Mouse (Mus musculus): ENCODE data around the gene Gpr183. TPM values are rescaled to one million over a fixed set of nuclear protein-coding genes. Genes with fewer than 3 reads are reported as not detected.

The Gpr183 gene
- polyA plus RNA-seq, 1 experiment from 2014 or later = 1.6 TPM

DNA sequence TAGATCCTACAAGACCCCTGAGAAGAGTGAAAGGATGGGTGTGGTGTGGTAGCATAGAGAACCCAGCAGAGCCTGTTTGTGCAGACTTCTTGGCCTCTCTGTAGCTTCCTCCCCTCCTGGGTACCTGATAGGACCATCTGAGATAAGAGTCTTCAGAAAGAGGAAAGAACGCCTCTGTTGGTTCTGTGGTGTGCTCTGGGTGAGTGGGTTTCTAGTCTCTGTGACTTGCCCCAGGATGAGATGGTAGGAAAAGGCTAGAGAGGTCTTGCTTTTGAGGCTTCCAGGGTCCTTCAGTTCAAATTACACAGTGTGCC lies 30.5 kb upstream of the Gpr183 start:
- WGBS = 96% methylated on average over 1 of the region's 1 CpGs
- no peaks in the 10 kb centered on the region for H3K4me1 ChIP-seq (replicated peaks)
- H3K9ac ChIP-seq = no peak overlapping the region
- no peaks in the 10 kb centered on the region for H3K9me3 ChIP-seq
- H3K36me3 ChIP-seq = peaks cover 28% of the 10 kb centered on the region
- no peak overlapping the region for H3K4me3 ChIP-seq
- H3K27ac ChIP-seq (replicated peaks) = no peak overlapping the region
- H3K27me3 ChIP-seq = no peaks in the 10 kb centered on the region
- ATAC-seq (ENCODE audit: low read depth) = no peak
- no peak overlapping the region for H3K4me2 ChIP-seq

DNA sequence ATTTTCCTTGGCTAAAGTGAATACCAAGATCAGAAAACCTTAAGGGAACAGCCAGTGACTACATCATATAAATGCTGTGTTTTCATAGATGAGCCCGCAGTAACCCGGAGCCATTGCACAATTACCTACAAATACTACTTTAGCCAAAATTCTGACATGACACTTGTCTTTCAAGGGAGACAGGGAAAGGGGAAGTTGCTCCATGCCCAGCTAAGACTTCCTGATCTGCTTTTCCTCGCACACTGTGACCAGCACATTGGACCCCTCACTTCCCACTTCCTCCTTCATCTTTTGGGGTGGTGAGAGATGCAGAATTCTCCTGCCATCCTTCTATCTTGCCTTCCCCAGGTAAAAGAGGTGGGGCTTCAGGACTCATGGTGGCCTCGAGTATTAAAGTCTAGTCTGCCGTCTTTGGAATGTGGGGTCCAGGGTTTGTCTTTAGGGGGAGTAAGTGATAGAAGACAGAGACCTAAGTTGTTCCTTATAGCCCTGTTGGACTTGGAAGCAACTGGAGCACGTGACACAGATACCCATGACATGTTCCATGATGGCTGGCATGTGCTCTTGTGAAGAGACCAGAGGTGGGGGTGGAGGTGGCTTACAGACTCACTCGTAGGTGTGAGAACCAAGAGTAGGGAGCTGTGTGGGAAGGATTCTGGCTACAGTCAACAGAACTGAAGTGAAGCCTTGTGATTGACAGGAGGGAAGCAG lies 30.0 kb upstream of the Gpr183 start:
- ATAC-seq (ENCODE audit: low read depth) = no peak
- whole genome bisulfite sequencing = 95% methylated on average over 7 of the region's 7 CpGs
- H3K4me1 ChIP-seq (replicated peaks) = no peaks in the 10 kb centered on the region

DNA sequence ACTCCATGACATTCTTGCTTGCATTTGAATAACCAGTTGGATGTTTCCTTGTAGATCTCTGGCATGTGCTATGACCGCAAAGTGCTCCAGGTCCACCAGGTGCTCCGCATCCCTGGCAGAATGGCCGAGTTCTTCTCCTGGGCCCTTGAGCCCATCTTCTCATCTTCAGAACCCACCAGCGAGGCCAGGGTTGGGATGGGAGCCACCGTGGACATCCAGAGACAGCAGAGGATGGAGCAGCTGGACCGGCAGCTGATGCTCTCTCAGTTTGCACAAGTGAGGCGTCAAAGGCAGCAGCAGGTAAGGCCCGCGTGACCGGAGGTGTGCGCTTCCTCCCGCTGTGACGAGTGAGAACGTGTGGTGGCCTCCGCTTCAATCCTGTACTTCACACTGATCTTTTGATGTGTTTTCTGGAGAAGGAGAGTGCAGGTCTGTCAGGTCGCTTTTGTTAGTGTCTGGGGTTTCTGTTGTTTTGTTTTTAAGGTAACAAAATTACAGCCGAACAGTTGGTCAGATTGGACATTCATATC lies 29.2 kb upstream of the Gpr183 start:
- no peak overlapping the region for H3K4me3 ChIP-seq
- 95% methylated on average over 17 of the region's 17 CpGs for whole genome bisulfite sequencing
- H3K4me1 ChIP-seq (replicated peaks) = no peaks in the 10 kb centered on the region
- H3K36me3 ChIP-seq = peaks cover 28% of the 10 kb centered on the region
- no peak for ATAC-seq (ENCODE audit: low read depth)
- no peaks in the 10 kb centered on the region for H3K9me3 ChIP-seq
- H3K9ac ChIP-seq = no peak overlapping the region
- no peaks in the 10 kb centered on the region for H3K27me3 ChIP-seq
- H3K4me2 ChIP-seq = no peak overlapping the region
- no peak overlapping the region for H3K27ac ChIP-seq (replicated peaks)

More for the DNA sequence above, 30.0 kb upstream of the Gpr183 start:
- Histone ChIP-seq H3K36me3 (peaks cover 28% of the 10 kb centered on the region), H3K4me3 (no peak overlapping the region), H3K27ac (replicated peaks) (no peak overlapping the region), H3K9me3 (no peaks in the 10 kb centered on the region), H3K27me3 (no peaks in the 10 kb centered on the region), H3K9ac (no peak overlapping the region), H3K4me2 (no peak overlapping the region)

DNA sequence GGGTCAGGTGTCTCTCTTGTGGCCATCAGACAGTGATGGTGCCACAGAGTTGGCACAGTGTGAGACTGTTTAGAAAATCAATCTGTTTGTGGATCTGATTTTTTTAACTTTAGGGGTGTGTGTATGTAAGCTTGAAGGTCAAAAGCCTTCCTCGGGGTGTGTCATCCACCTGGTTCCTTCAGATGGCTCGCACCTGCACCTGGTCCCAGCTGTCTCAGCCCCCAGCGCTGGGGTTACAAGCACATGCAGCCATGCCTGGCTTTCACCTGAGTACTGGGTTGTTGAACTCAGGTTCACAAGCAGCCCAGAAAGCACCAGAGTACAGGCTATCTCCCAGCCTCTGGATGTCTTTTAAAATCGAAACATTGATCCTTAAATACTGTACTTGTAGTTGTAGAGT lies 28.6 kb upstream of the Gpr183 start:
- Histone ChIP-seq H3K4me3 (no peak overlapping the region), H3K27me3 (no peaks in the 10 kb centered on the region), H3K9me3 (no peaks in the 10 kb centered on the region), H3K36me3 (peaks cover 28% of the 10 kb centered on the region), H3K4me2 (no peak overlapping the region), H3K4me1 (replicated peaks) (no peaks in the 10 kb centered on the region), H3K9ac (no peak overlapping the region), H3K27ac (replicated peaks) (no peak overlapping the region)
- no peak for ATAC-seq (ENCODE audit: low read depth)
- WGBS = 95% methylated on average over 4 of the region's 4 CpGs

DNA sequence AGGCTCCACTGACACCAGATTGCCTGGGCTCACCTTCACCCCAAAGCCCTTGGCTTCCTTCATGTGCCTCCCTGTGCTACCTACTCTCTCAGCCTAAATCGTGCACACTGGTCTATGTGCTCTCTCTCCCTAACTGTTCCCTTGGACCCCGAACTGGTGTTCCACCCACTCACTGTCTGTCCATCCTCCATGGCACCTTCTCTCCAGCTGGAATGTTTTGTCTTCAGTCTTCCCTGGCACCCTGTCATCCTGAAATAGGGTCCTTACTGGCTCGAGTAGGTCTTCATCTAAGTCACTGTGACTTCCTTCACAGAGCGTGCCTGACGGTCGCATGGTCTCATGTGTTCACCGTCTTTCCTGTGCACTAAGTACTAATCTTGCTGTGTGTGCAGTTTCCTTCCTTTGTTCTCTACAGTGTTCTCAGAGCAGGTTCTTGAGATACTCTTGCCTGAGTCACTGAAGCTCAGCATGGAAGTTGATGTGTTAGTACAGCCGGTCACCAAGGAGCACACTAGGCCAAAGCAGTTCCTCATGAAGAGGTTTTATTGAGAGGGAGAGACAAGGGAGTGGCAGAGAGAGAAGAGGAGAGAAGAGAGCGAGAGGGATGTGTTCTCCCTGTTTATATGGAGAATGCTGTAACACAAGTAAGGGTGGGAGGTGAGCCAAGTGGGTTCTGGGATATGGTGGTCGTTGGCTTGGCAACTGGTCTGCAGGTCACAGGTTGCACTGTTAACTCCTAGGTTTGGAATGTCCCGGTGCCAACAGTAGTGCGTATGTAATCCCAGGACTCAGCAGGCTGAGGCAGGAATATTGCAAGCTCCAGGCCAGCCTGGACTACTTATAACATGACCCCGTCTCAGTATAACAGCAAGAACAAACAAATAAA lies 27.6 kb upstream of the Gpr183 start:
- Histone ChIP-seq H3K27ac (replicated peaks) (no peak overlapping the region), H3K4me2 (no peak overlapping the region), H3K36me3 (peaks cover 28% of the 10 kb centered on the region), H3K27me3 (no peaks in the 10 kb centered on the region), H3K4me3 (no peak overlapping the region), H3K9ac (no peak overlapping the region), H3K4me1 (replicated peaks) (no peaks in the 10 kb centered on the region), H3K9me3 (no peaks in the 10 kb centered on the region)
- WGBS = 93% methylated on average over 13 of the region's 13 CpGs
- ATAC-seq (ENCODE audit: low read depth) = no peak

DNA sequence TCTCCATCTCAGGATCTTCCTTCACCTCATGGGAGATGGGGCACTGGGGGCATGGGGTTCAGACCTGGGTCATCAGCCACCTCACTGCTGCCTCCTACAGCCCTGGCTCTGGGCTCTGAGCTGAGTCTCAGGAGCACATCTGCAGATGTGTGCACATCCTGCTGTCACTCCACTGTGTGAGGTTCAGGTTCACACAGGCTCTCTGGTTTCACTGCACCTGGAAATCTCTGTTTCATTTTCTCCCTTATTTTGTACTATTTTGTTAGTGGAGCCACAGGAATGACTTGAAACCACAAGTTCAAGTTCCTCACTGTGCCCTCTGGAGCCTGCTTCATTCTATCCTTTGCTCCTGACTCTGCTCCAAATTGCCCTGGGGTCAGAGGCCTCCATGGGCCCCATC lies 26.9 kb upstream of the Gpr183 start:
- no peak overlapping the region for H3K4me3 ChIP-seq
- H3K4me2 ChIP-seq = no peak overlapping the region
- no peaks in the 10 kb centered on the region for H3K9me3 ChIP-seq
- H3K27me3 ChIP-seq = no peaks in the 10 kb centered on the region
- no peaks in the 10 kb centered on the region for H3K4me1 ChIP-seq (replicated peaks)
- H3K9ac ChIP-seq = no peak overlapping the region
- H3K27ac ChIP-seq (replicated peaks) = no peak overlapping the region
- no peak for ATAC-seq (ENCODE audit: low read depth)
- peaks cover 28% of the 10 kb centered on the region for H3K36me3 ChIP-seq

DNA sequence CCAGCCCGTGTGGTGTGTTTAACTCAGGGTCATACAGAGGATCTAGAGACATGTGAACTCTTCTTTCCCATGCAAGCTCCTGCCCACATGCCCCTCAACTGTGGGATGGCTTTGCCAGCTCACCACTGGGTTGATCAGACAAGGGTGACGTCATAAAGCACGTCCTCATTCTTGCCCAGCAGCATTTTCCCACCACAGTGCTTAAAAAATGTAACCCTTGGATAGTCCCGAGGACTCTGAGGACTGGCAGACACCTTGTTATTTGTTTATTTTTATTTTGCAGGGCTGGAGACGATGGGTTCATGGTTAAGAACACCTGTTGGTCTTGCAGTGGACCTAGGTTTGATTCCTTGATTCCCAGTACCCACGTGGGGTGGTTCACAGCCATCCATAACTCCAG lies 25.9 kb upstream of the Gpr183 start:
- H3K9ac ChIP-seq = no peak overlapping the region
- WGBS = 91% methylated on average over 6 of the region's 6 CpGs

DNA sequence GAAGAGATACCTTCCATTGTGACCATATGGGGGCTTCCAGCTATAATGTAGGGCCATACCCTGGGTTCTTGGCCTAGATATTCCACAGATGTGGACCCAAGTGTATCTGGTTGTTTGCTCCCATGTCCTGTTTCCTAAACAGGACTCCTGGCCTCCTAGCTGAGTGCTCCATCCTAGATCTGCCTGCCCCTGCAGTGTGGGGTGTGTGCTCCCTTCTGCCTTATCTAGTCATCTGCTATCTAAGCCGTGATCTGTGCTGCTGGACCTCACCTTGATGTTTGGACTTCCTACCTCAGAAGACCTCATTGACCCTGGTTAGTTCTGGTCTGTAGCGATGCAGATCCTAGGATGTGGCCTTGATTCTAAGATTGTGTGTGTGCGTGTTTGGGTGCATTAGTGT lies 24.9 kb upstream of the Gpr183 start:
- no peaks in the 10 kb centered on the region for H3K4me1 ChIP-seq (replicated peaks)
- H3K4me3 ChIP-seq = no peak overlapping the region
- peaks cover 9% of the 10 kb centered on the region for H3K36me3 ChIP-seq
- WGBS = 97% methylated on average over 3 of the region's 3 CpGs
- no peaks in the 10 kb centered on the region for H3K9me3 ChIP-seq
- no peak overlapping the region for H3K27ac ChIP-seq (replicated peaks)
- H3K27me3 ChIP-seq = no peaks in the 10 kb centered on the region
- no peak overlapping the region for H3K4me2 ChIP-seq
- no peak for ATAC-seq (ENCODE audit: low read depth)
- no peak overlapping the region for H3K9ac ChIP-seq

More for the DNA sequence above, 25.9 kb upstream of the Gpr183 start:
- ATAC-seq (ENCODE audit: low read depth) = no peak
- Histone ChIP-seq H3K27me3 (no peaks in the 10 kb centered on the region), H3K4me3 (no peak overlapping the region), H3K27ac (replicated peaks) (no peak overlapping the region), H3K9me3 (no peaks in the 10 kb centered on the region), H3K4me1 (replicated peaks) (no peaks in the 10 kb centered on the region), H3K36me3 (peaks cover 20% of the 10 kb centered on the region), H3K4me2 (no peak overlapping the region)

DNA sequence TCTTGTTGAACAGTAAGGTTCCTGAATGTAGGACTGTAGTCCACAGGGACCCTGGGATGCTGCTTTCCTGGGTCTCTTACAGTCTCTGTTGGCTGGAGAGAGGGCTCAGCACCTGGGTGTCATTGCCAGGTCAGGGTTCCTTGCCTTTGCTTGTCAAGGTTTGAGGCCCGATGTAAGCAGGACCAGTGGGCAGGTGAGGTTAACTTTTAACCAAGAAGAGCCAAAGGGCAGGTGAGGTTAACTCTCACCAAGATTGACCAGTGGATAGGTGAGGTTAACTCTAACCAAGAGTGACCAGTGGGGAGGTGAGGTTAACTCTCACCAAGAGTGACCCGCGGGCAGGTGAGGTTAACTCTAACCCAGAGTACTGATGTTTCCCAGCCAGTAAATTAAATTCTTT lies 24.3 kb upstream of the Gpr183 start:
- Histone ChIP-seq H3K4me3 (no peak overlapping the region), H3K9me3 (no peaks in the 10 kb centered on the region), H3K9ac (no peak overlapping the region), H3K36me3 (peaks cover 4% of the 10 kb centered on the region), H3K4me1 (replicated peaks) (no peaks in the 10 kb centered on the region; the same call in 1 of the 2 replicates), H3K27ac (replicated peaks) (no peak overlapping the region), H3K27me3 (no peaks in the 10 kb centered on the region), H3K4me2 (no peak overlapping the region)
- 98% methylated on average over 3 of the region's 3 CpGs for WGBS
- no peak for ATAC-seq (ENCODE audit: low read depth)

DNA sequence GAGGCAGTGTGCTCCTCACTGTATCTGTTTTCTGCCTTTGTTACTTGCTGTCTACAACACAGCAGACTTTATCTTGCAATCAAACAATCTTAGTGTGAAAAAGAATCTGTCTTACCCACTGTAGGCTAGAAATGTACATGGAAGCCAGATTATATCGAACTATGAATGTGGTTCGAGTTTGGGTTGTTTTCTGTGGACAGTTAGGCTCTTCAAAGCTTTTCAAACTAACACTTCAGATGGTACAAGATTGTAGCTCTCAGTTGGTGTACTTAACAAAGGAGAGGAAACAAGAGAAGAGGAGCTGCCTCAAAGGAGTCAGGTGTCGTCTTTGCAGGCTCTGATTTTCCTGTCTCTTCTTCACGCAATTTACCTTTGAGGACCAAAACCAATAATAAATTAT lies 22.7 kb upstream of the Gpr183 start:
- Histone ChIP-seq H3K9ac (no peak overlapping the region), H3K27me3 (no peaks in the 10 kb centered on the region), H3K4me3 (no peak overlapping the region), H3K9me3 (no peaks in the 10 kb centered on the region), H3K27ac (replicated peaks) (no peak overlapping the region), H3K4me1 (replicated peaks) (peaks cover 4% of the 10 kb centered on the region), H3K4me2 (no peak overlapping the region), H3K36me3 (no peaks in the 10 kb centered on the region)
- no peak for ATAC-seq (ENCODE audit: low read depth)
- 83% methylated on average over 4 of the region's 4 CpGs for WGBS

DNA sequence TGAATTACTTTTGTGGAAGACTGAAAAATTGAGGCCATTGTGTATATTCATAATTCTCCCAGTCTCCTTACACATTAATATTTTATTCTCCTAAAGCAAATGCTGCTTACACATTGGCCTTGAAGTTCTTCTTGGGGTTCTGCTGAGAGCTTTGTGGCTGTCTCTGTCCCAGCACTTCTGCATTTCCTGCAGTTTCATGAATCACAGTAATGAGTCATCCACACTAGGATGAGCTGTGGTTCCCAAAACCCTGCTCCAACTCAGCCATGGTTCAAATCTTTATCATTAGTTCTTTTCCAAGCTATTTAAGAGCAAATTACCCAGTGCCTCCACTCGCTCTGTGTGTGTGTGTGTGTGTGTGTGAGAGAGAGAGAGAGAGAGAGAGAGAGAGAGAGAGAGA lies 22.3 kb upstream of the Gpr183 start:
- WGBS = 94% methylated on average over 1 of the region's 1 CpGs
- no peak overlapping the region for H3K27ac ChIP-seq (replicated peaks)
- no peaks in the 10 kb centered on the region for H3K9me3 ChIP-seq
- H3K4me2 ChIP-seq = no peak overlapping the region
- H3K9ac ChIP-seq = no peak overlapping the region
- H3K4me3 ChIP-seq = no peak overlapping the region
- H3K27me3 ChIP-seq = no peaks in the 10 kb centered on the region
- no peak for ATAC-seq (ENCODE audit: low read depth)
- H3K4me1 ChIP-seq (replicated peaks) = peaks cover 4% of the 10 kb centered on the region
- no peaks in the 10 kb centered on the region for H3K36me3 ChIP-seq

DNA sequence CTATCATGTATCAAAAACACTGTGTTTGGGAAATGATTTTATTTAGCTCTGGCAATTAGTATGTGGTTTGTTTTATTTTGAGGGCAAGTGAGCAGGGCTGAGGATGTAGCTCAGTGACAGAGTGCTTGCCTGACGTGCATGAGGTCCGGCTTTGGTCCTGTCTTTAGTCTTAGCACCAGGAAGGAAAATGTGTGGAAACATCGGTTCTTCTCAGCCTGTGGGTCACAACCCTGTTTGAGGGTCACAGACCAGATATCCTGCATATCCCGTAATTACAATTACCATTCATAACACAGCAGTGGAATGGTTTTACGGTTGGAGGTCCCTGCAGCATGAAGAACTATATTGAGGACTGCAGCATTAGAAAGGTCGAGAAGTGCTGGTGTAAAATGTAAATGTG lies 21.0 kb upstream of the Gpr183 start:
- no peaks in the 10 kb centered on the region for H3K27me3 ChIP-seq
- ATAC-seq (ENCODE audit: low read depth) = no peak
- no peaks in the 10 kb centered on the region for H3K36me3 ChIP-seq
- H3K9me3 ChIP-seq = no peaks in the 10 kb centered on the region
- H3K9ac ChIP-seq = no peak overlapping the region
- H3K4me2 ChIP-seq = no peak overlapping the region
- H3K27ac ChIP-seq (replicated peaks) = no peak overlapping the region
- H3K4me3 ChIP-seq = no peak overlapping the region
- H3K4me1 ChIP-seq (replicated peaks) = peaks cover 4% of the 10 kb centered on the region
- whole genome bisulfite sequencing = 86% methylated on average over 6 of the region's 6 CpGs
